Mouse (Mus musculus) hindbrain, embryonic 14.5 days (tissue): ENCODE results near the gene Jtb. TPM values are rescaled to one million over a fixed set of nuclear protein-coding genes. Genes with fewer than 3 reads are reported as not detected.

Experiments
- ATAC-seq: fragments of 200-750 bp; cut with Nextera tagmentation; 2 replicates; pipeline ENCODE4 v1.8.0; 2017; ENCODE audit warnings: moderate number of reproducible peaks, mild to moderate bottlenecking, moderate TSS enrichment, moderate library complexity; ENCODE audit not compliant: low FRiP score
- DNase-seq: peaks from one replicate; pipeline ENCODE4 v3.0.0-alpha.2; 2015; ENCODE audit warnings: low spot score
- H3K27ac ChIP-seq: fragments of 300-500 bp; sonication (generic); 2 replicates; pipeline ENCODE4 v1.5.1; 2014; ENCODE audit warnings: mild to moderate bottlenecking, moderate library complexity
- H3K27me3 ChIP-seq: fragments of 300-500 bp; sonication (generic); 2 replicates; pipeline ENCODE4 v1.6.1; 2014; ENCODE audit warnings: mild to moderate bottlenecking, low read length, mixed read lengths; ENCODE audit not compliant: control insufficient read depth, insufficient read depth
- H3K36me3 ChIP-seq: fragments of 300-500 bp; sonication (generic); replicated peaks from 2 replicates; pipeline ENCODE4 v1.6.1; 2014; ENCODE audit not compliant: control insufficient read depth, insufficient read depth
- H3K4me1 ChIP-seq: fragments of 300-500 bp; sonication (generic); replicated peaks from 2 replicates; pipeline ENCODE4 v1.6.1; 2014; ENCODE audit warnings: antibody characterized with exemption, low read length, mixed read lengths; ENCODE audit not compliant: control insufficient read depth, insufficient read depth
- H3K4me2 ChIP-seq: fragments of 300-500 bp; sonication (generic); replicated peaks from 2 replicates; pipeline ENCODE4 v1.6.1; 2014; ENCODE audit warnings: mild to moderate bottlenecking, moderate library complexity
- H3K4me3 ChIP-seq: fragments of 300-500 bp; sonication (generic); replicated peaks from 2 replicates; pipeline ENCODE4 v1.5.1; 2014; ENCODE audit warnings: mild to moderate bottlenecking, low read length
- H3K9ac ChIP-seq: fragments of 300-500 bp; sonication (generic); 2 replicates; pipeline ENCODE4 v1.6.1; 2014
- H3K9me3 ChIP-seq: fragments of 300-500 bp; sonication (generic); 2 replicates; pipeline ENCODE4 v1.6.1; 2016; ENCODE audit warnings: low read length; ENCODE audit not compliant: control insufficient read depth
- WGBS: fragments of 180-500 bp; shearing (Covaris S2); extraction: QIAGEN DNeasy Blood & Tissue Kit; methylation state at CpG from one replicate; pipeline ENCODE4 v1.1.7; 2014; 5-methylcytosine and 5-hydroxymethylcytosine counted together
- polyA plus RNA-seq: library from polyadenylated mRNA; unstranded; fragments of >200 nt; fragmentation: Nextera tagmentation; extraction: Ambion mirVana; gene quantifications from 2 replicates; pipeline ENCODE4 v1.2.1, GENCODE M21; 2014

Jtb gene
- 102 and 103 TPM in 2 replicates for polyA plus RNA-seq

- peaks cover 11% of the 10 kb centered on the region for H3K4me1 ChIP-seq
- H3K9me3 ChIP-seq = no peaks in the 10 kb centered on the region
- DNase-seq (peak; percentile 94), ATAC-seq (peak; percentile 98)
- H3K4me2 ChIP-seq = peak within 1 kb of the TSS; percentile 83
- H3K27ac ChIP-seq = peak within 1 kb of the TSS; percentile 82
- peaks cover 30% of the 10 kb centered on the region for H3K36me3 ChIP-seq
- under 1% methylated on average over 61 of the region's 61 CpGs for WGBS
- H3K27me3 ChIP-seq = no peaks in the 10 kb centered on the region
- H3K4me3 ChIP-seq = peak within 1 kb of the TSS; percentile 63
- peak within 1 kb of the TSS; percentile 70 for H3K9ac ChIP-seq
Observed at GRCm38 (mm10) chr3:90231507-90232333, at the start of gene Jtb. Gene Jtb (plus strand): TSS chr3:90231597.

DNA sequence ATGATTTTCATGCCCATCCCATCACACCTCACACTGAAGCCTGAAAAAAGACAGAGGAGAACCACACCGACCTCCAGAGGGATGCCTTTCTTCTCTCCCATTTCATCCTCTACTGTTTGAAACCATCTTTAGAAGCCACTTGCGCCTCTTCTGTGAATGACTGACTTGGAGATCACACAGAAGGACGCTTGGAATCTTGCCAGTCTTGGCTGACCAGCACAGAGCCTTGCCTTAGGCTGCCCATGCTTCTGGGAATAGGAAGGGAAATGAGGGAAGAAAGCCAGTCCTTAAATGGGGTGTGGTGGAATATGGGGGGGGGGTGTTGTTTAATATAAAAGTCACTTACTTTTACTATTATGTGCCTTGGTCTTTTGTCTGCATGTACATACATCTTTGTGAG lies 47.8 kb upstream of the Jtb start:
- H3K9me3 ChIP-seq = no peaks in the 10 kb centered on the region
- WGBS = 73% methylated on average over 3 of the region's 3 CpGs

DNA sequence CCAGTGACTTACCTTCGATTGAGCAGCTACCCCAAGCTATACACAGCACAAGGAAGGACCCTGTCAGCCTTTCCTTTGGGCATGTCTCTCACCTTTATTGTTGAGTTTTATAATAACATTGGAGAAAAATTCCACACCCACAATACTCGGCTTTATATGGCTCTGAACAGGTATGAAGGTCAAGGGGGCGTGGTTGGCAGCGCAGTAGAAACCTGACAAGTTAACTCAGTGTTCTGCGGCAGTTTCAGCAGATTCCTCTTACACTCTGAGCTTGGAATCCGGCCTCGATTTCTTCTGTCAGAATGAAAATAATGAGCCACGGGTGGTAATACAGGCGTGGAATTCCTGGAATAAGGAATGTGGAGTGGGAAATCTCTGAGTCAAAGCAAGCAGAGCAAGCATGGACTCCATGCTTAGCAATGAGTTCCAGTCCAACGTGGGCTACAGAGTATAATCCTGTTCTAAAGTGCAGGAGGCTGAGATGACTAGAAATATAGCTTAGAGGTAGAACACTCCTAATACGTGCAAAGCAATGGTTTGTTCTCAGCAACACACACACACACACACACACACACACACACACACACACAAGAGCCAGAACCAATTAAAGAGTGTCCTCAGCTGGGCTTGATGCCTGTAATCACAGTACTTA lies 40.4 kb upstream of the Jtb start:
- ATAC-seq = no peak
- H3K4me3 ChIP-seq = no peak overlapping the region
- no peaks in the 10 kb centered on the region for H3K36me3 ChIP-seq
- H3K9ac ChIP-seq = no peak overlapping the region
- no peak overlapping the region for H3K4me2 ChIP-seq
- 84% methylated on average over 11 of the region's 11 CpGs for WGBS
- no peak overlapping the region for H3K27ac ChIP-seq
- no peaks in the 10 kb centered on the region for H3K27me3 ChIP-seq
- no peak for DNase-seq
- no peaks in the 10 kb centered on the region for H3K4me1 ChIP-seq
- no peaks in the 10 kb centered on the region for H3K9me3 ChIP-seq

More for the DNA sequence above, 47.8 kb upstream of the Jtb start:
- H3K9ac ChIP-seq = no peak overlapping the region
- no peak overlapping the region for H3K27ac ChIP-seq
- no peaks in the 10 kb centered on the region for H3K27me3 ChIP-seq
- no peak overlapping the region for H3K4me2 ChIP-seq
- no peak overlapping the region for H3K4me3 ChIP-seq
- ATAC-seq = no peak
- no peaks in the 10 kb centered on the region for H3K36me3 ChIP-seq
- DNase-seq = no peak
- H3K4me1 ChIP-seq = no peaks in the 10 kb centered on the region

GRCm38 (mm10) chr3:90194759-90195158 lies 36.6 kb upstream of the Jtb start:
- Histone ChIP-seq H3K9ac (no peak overlapping the region), H3K27me3 (no peaks in the 10 kb centered on the region), H3K9me3 (no peaks in the 10 kb centered on the region), H3K4me3 (no peak overlapping the region), H3K36me3 (no peaks in the 10 kb centered on the region), H3K4me2 (no peak overlapping the region), H3K27ac (no peak overlapping the region), H3K4me1 (no peaks in the 10 kb centered on the region)
- ATAC-seq (no peak), DNase-seq (no peak)
- 64% methylated on average over 4 of the region's 4 CpGs for WGBS

GRCm38 (mm10) chr3:90195644-90196043 lies 35.8 kb upstream of the Jtb start:
- H3K9me3 ChIP-seq = no peaks in the 10 kb centered on the region
- H3K4me2 ChIP-seq = no peak overlapping the region
- ATAC-seq = no peak
- no peak overlapping the region for H3K4me3 ChIP-seq
- no peak for DNase-seq
- H3K27ac ChIP-seq = no peak overlapping the region
- no peaks in the 10 kb centered on the region for H3K36me3 ChIP-seq
- H3K4me1 ChIP-seq = no peaks in the 10 kb centered on the region
- 85% methylated on average over 1 of the region's 1 CpGs for WGBS
- no peak overlapping the region for H3K9ac ChIP-seq
- no peaks in the 10 kb centered on the region for H3K27me3 ChIP-seq

GRCm38 (mm10) chr3:90197548-90197947 lies 33.8 kb upstream of the Jtb start:
- Histone ChIP-seq H3K9me3 (no peaks in the 10 kb centered on the region), H3K36me3 (no peaks in the 10 kb centered on the region), H3K4me2 (no peak overlapping the region), H3K9ac (no peak overlapping the region), H3K4me3 (no peak overlapping the region), H3K27ac (no peak overlapping the region), H3K27me3 (no peaks in the 10 kb centered on the region), H3K4me1 (no peaks in the 10 kb centered on the region)
- ATAC-seq = no peak
- 83% methylated on average over 1 of the region's 1 CpGs for WGBS
- no peak for DNase-seq

GRCm38 (mm10) chr3:90202884-90203283 lies 28.5 kb upstream of the Jtb start:
- no peak overlapping the region for H3K4me3 ChIP-seq
- no peak overlapping the region for H3K4me2 ChIP-seq
- no peaks in the 10 kb centered on the region for H3K9me3 ChIP-seq
- H3K9ac ChIP-seq = no peak overlapping the region
- H3K4me1 ChIP-seq = no peaks in the 10 kb centered on the region
- no peak overlapping the region for H3K27ac ChIP-seq
- no peaks in the 10 kb centered on the region for H3K27me3 ChIP-seq
- peaks cover 15% of the 10 kb centered on the region for H3K36me3 ChIP-seq
- 64% methylated on average over 1 of the region's 1 CpGs for WGBS
- DNase-seq = no peak
- ATAC-seq = no peak

- Histone ChIP-seq H3K4me1 (no peaks in the 10 kb centered on the region), H3K9me3 (no peaks in the 10 kb centered on the region), H3K4me2 (no peak overlapping the region), H3K9ac (no peak overlapping the region), H3K27me3 (no peaks in the 10 kb centered on the region), H3K27ac (no peak overlapping the region), H3K4me3 (no peak overlapping the region), H3K36me3 (peaks cover 22% of the 10 kb centered on the region)
- 79% methylated on average over 5 of the region's 5 CpGs for WGBS
- ATAC-seq (no peak), DNase-seq (no peak)
Observed at GRCm38 (mm10) chr3:90203619-90204018, 27.8 kb upstream of the Jtb start.

GRCm38 (mm10) chr3:90204582-90204981 lies 26.8 kb upstream of the Jtb start:
- 98% methylated on average over 2 of the region's 2 CpGs for WGBS

More at GRCm38 (mm10) chr3:90204582-90204981, 26.8 kb upstream of the Jtb start:
- Histone ChIP-seq H3K4me2 (no peak overlapping the region), H3K27ac (no peak overlapping the region), H3K4me3 (no peak overlapping the region), H3K9me3 (no peaks in the 10 kb centered on the region), H3K4me1 (no peaks in the 10 kb centered on the region), H3K27me3 (no peaks in the 10 kb centered on the region), H3K9ac (no peak overlapping the region), H3K36me3 (peaks cover 32% of the 10 kb centered on the region)
- DNase-seq (no peak), ATAC-seq (no peak)
